Mouse (Mus musculus): ENCODE data around the gene Acnat1.
"Not testable (repeated sequence)": the region's sequence is repeated elsewhere in the genome, so short reads cannot be mapped to it uniquely, and the experiment has no call there.

The Acnat1 gene

GRCm38 (mm10) chr4:49469435-49470151, 4.1 kb downstream of the Acnat1 start:
- in situ Hi-C loops (cut with MboI; ENCODE audit: low pct_unique_long_range_greater_than_20kb in 1 of 2, low sequenced_read_pairs in 2 of 2, unreplicated experiment in 1 of 2), result no loop called here

GRCm38 (mm10) chr4:49467360-49467759, 6.4 kb downstream of the Acnat1 start:
- in situ Hi-C loops (cut with MboI; ENCODE audit: low pct_unique_long_range_greater_than_20kb in 1 of 2, low sequenced_read_pairs in 2 of 2, unreplicated experiment in 1 of 2), result no loop called here

DNA sequence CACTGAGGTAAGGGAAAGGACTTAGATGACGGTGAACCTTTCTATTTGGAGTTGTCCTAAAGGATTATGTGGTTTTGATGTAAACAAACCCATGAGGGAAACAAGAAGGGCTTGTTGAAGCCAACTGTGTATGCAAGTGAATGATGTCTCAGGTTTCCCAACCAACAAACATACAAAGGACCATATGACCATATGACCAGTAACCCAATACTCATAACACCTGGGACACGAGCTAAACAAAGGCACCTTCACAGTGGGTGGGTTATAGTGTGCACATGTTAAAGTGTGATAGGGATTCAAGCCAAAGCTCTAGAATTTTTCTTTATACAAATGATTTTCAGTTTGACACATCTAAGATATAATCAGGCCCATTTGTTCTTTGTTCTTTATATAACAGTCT, 17.5 kb downstream of the Acnat1 start:
- in situ Hi-C loops (cut with MboI; ENCODE audit: low pct_unique_long_range_greater_than_20kb in 1 of 2, low sequenced_read_pairs in 2 of 2, unreplicated experiment in 1 of 2), result no loop called here

DNA sequence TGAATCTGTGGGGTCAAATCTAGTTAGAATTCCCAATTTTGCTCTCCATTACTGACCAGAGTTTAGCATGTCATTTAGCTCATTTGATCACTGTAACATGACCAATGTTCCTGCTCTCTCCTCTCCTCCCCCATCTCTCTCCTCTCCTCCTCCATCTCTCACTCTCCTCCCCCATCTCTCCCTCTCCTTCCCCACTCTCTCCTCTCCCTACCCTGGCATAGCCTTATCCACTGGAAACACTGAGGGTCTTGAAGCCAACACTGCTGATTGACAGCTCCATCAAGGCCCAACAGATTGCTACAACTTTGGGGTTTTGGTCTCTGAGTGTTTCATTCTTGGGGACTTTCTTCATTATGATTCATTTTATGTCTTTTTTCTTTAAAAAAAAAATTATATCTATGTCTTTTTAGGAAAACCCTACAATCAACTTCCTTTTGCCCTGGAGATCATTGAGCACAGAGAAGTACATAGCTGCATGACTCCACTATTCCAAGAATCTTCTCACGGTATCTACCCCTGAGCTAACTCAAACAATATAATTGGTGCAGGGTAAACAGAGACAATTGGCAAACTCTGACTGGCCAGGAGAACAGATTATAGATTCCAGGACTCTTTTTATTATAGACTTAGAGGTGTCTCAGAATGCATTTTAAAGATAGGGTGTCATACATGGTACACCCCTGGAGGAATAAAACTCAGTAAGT, 21.7 kb downstream of the Acnat1 start:
- in situ Hi-C loops (cut with MboI; ENCODE audit: low pct_unique_long_range_greater_than_20kb in 1 of 2, low sequenced_read_pairs in 2 of 2, unreplicated experiment in 1 of 2), result no loop called here

- in situ Hi-C loops (cut with MboI; ENCODE audit: low pct_unique_long_range_greater_than_20kb in 1 of 2, low sequenced_read_pairs in 2 of 2, unreplicated experiment in 1 of 2), result not testable (repeated sequence)
Measured at GRCm38 (mm10) chr4:49451133-49451847, 22.4 kb downstream of the Acnat1 start.

- in situ Hi-C loops (cut with MboI; ENCODE audit: low pct_unique_long_range_greater_than_20kb in 1 of 2, low sequenced_read_pairs in 2 of 2, unreplicated experiment in 1 of 2), result not testable (repeated sequence)
Measured at GRCm38 (mm10) chr4:49436968-49437367, 36.7 kb downstream of the Acnat1 start.

DNA sequence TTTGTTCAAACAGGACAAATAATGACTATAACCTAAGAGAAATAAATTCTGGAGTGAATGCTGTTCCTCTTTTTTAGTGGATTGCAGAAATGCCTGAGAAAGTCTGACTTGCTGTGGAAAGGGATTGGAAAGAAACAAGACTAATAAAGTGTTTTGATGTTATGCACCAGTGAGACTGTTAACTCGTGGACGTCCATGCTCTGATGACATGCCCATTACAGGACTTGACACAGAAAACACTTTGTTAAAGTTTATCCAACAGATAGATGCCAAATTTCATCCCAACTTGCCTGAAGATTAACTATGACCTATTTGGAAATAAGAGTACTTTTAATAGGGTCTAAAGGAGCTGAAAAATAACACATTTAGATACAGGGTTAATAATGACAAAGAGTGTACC, 63.6 kb downstream of the Acnat1 start:
- in situ Hi-C loops (cut with MboI; ENCODE audit: low pct_unique_long_range_greater_than_20kb in 1 of 2, low sequenced_read_pairs in 2 of 2, unreplicated experiment in 1 of 2), result not testable (repeated sequence)

GRCm38 (mm10) chr4:49407957-49408356, 65.8 kb downstream of the Acnat1 start, which contains the start of gene Acnat2:
Gene Acnat2, minus strand, starts transcription at chr4:49408151.
- in situ Hi-C loops (cut with MboI; ENCODE audit: low pct_unique_long_range_greater_than_20kb in 1 of 2, low sequenced_read_pairs in 2 of 2, unreplicated experiment in 1 of 2), result not testable (repeated sequence)

Data from mouse embryonic stem cell (cell line).